Mouse (Mus musculus) ES-E14 (cell line): Measurements from ENCODE around the gene Hist1h3f.

Experiments used
- HCFC1 ChIP-seq: IDR thresholded peaks from 2 replicates; pipeline ENCODE4 v1.6.1; 2012; ENCODE audit warnings: low read length, inconsistent platforms, borderline replicate concordance; ENCODE audit not compliant: insufficient read depth
- ZC3H11A ChIP-seq: IDR thresholded peaks from 2 replicates; pipeline ENCODE4 v1.6.1; 2012; ENCODE audit warnings: low read depth, mild to moderate bottlenecking, inconsistent platforms, low read length, borderline replicate concordance
- ZNF384 ChIP-seq: IDR thresholded peaks from 2 replicates; pipeline ENCODE4 v1.6.1; 2012; ENCODE audit warnings: low read depth, low read length, inconsistent platforms

DNA sequence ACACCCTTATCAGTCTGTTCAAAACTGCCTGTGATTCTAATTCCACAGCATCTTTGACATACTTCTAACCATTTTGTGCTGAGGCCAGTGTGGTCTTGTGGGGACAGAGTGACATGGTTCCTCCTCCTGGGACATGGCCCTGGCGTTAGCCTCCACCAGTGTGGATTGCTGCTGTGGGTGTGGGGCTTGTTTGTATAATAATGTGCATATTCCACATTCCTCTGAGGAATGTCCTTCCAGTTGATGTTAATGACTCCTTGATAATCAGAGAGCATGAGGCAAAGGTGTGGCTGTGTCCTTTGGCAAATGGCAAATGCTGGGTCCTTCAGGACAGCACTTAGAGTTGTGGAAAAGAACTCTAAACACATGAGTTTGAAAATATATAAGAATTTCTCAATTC lies 30.3 kb upstream of the Hist1h3f start:
- TF ChIP-seq HCFC1 = no peak
- TF ChIP-seq ZNF384 = no peak
- no peak for TF ChIP-seq ZC3H11A
